Mouse (Mus musculus): ENCODE measurements at regions not wholly inside any gene's neighbourhood (a gene's known extent, or its start where the extent isn't known, plus 50 kb on each side); places are given as distances from the start of the nearest gene placed in this dataset.

GRCm38 (mm10) chr5:118364646-118365045, 119.6 kb downstream of the 2410131K14Rik start:
- 34% methylated on average over 4 of the region's 4 CpGs for WGBS (ENCODE audit: insufficient replicate concordance)
- Histone ChIP-seq H3K9me3 (replicated peaks) (no peaks in the 10 kb centered on the region), H3K27me3 (peaks cover 41% of the 10 kb centered on the region), H3K4me3 (replicated peaks) (no peak overlapping the region), H3K4me2 (no peak overlapping the region), H3K9ac (no peak overlapping the region), H3K36me3 (replicated peaks) (no peaks in the 10 kb centered on the region), H3K27ac (replicated peaks) (no peak overlapping the region), H3K4me1 (replicated peaks) (peaks cover 24% of the 10 kb centered on the region)
- no peak for ATAC-seq (ENCODE audit: insufficient read depth)

- H3K4me3 ChIP-seq (replicated peaks) = no peak overlapping the region
- no peaks in the 10 kb centered on the region for H3K9me3 ChIP-seq (replicated peaks)
- peaks cover 36% of the 10 kb centered on the region for H3K27me3 ChIP-seq
- no peaks in the 10 kb centered on the region for H3K36me3 ChIP-seq (replicated peaks)
- H3K27ac ChIP-seq (replicated peaks) = no peak overlapping the region
- no peak for ATAC-seq (ENCODE audit: insufficient read depth)
- H3K4me1 ChIP-seq (replicated peaks) = peaks cover 18% of the 10 kb centered on the region
- 75% methylated on average over 7 of the region's 7 CpGs for WGBS (ENCODE audit: insufficient replicate concordance)
- H3K4me2 ChIP-seq = no peak overlapping the region
- H3K9ac ChIP-seq = no peak overlapping the region
These were observed 120.2 kb downstream of the 2410131K14Rik start for GRCm38 (mm10) chr5:118365196-118365595.

GRCm38 (mm10) chr5:118365651-118366050, 120.6 kb downstream of the 2410131K14Rik start:
- Histone ChIP-seq H3K9ac (no peak overlapping the region), H3K4me1 (replicated peaks) (peaks cover 14% of the 10 kb centered on the region), H3K36me3 (replicated peaks) (no peaks in the 10 kb centered on the region), H3K27ac (replicated peaks) (no peak overlapping the region), H3K4me3 (replicated peaks) (no peak overlapping the region), H3K9me3 (replicated peaks) (no peaks in the 10 kb centered on the region), H3K27me3 (peaks cover 31% of the 10 kb centered on the region), H3K4me2 (no peak overlapping the region)
- ATAC-seq (ENCODE audit: insufficient read depth) = no peak
- 46% methylated on average over 5 of the region's 5 CpGs for WGBS (ENCODE audit: insufficient replicate concordance)

GRCm38 (mm10) chr5:118367047-118367446, 122.0 kb downstream of the 2410131K14Rik start:
- no peak overlapping the region for H3K27ac ChIP-seq (replicated peaks)
- 76% methylated on average over 11 of the region's 11 CpGs for WGBS (ENCODE audit: insufficient replicate concordance)
- no peaks in the 10 kb centered on the region for H3K36me3 ChIP-seq (replicated peaks)
- no peak overlapping the region for H3K4me2 ChIP-seq
- peaks cover 25% of the 10 kb centered on the region for H3K27me3 ChIP-seq
- ATAC-seq (ENCODE audit: insufficient read depth) = no peak
- no peak overlapping the region for H3K4me3 ChIP-seq (replicated peaks)
- no peaks in the 10 kb centered on the region for H3K9me3 ChIP-seq (replicated peaks)
- no peak overlapping the region for H3K9ac ChIP-seq
- H3K4me1 ChIP-seq (replicated peaks) = peaks cover 4% of the 10 kb centered on the region

GRCm38 (mm10) chr5:118373581-118373981, 128.6 kb downstream of the 2410131K14Rik start:
- Histone ChIP-seq H3K4me1 (replicated peaks) (peaks cover 28% of the 10 kb centered on the region), H3K4me2 (peak overlapping the region; percentile 34; the same call in 1 of the 2 replicates), H3K27me3 (peaks cover 31% of the 10 kb centered on the region), H3K36me3 (replicated peaks) (no peaks in the 10 kb centered on the region), H3K9me3 (replicated peaks) (no peaks in the 10 kb centered on the region), H3K4me3 (replicated peaks) (no peak overlapping the region), H3K27ac (replicated peaks) (no peak overlapping the region), H3K9ac (no peak overlapping the region)
- WGBS (ENCODE audit: insufficient replicate concordance) = 25% methylated on average over 13 of the region's 13 CpGs
- no peak for ATAC-seq (ENCODE audit: insufficient read depth)

- Histone ChIP-seq H3K9ac (no peak overlapping the region), H3K36me3 (replicated peaks) (no peaks in the 10 kb centered on the region), H3K4me1 (replicated peaks) (peaks cover 38% of the 10 kb centered on the region), H3K27me3 (peaks cover 45% of the 10 kb centered on the region), H3K4me2 (no peak overlapping the region), H3K4me3 (replicated peaks) (no peak overlapping the region), H3K27ac (replicated peaks) (peak overlapping the region; percentile 60), H3K9me3 (replicated peaks) (no peaks in the 10 kb centered on the region)
- no peak for ATAC-seq (ENCODE audit: insufficient read depth)
- WGBS (ENCODE audit: insufficient replicate concordance) = 58% methylated on average over 2 of the region's 2 CpGs
These were observed 129.9 kb downstream of the 2410131K14Rik start for GRCm38 (mm10) chr5:118374968-118375367.

GRCm38 (mm10) chr5:118375916-118376315, 130.9 kb downstream of the 2410131K14Rik start:
- Histone ChIP-seq H3K9me3 (replicated peaks) (no peaks in the 10 kb centered on the region), H3K36me3 (replicated peaks) (no peaks in the 10 kb centered on the region), H3K4me2 (peak overlapping the region; percentile 23), H3K4me3 (replicated peaks) (no peak overlapping the region), H3K4me1 (replicated peaks) (peaks cover 47% of the 10 kb centered on the region), H3K27ac (replicated peaks) (peak overlapping the region; percentile 61), H3K27me3 (peaks cover 54% of the 10 kb centered on the region), H3K9ac (no peak overlapping the region)
- 47% methylated on average over 5 of the region's 5 CpGs for WGBS (ENCODE audit: insufficient replicate concordance)
- peak; percentile 17; the same call in 1 of the 2 replicates for ATAC-seq (ENCODE audit: insufficient read depth)

GRCm38 (mm10) chr5:118376478-118376877, 131.5 kb downstream of the 2410131K14Rik start:
- Histone ChIP-seq H3K4me1 (replicated peaks) (peaks cover 53% of the 10 kb centered on the region), H3K27ac (replicated peaks) (peak overlapping the region; percentile 61; the same call in 1 of the 2 replicates), H3K9ac (no peak overlapping the region), H3K27me3 (peaks cover 58% of the 10 kb centered on the region), H3K4me3 (replicated peaks) (no peak overlapping the region), H3K36me3 (replicated peaks) (no peaks in the 10 kb centered on the region), H3K9me3 (replicated peaks) (no peaks in the 10 kb centered on the region), H3K4me2 (peak overlapping the region; percentile 23)
- 32% methylated on average over 5 of the region's 5 CpGs for WGBS (ENCODE audit: insufficient replicate concordance)
- ATAC-seq (ENCODE audit: insufficient read depth) = no peak

GRCm38 (mm10) chr5:118377402-118377848, 132.4 kb downstream of the 2410131K14Rik start:
- Histone ChIP-seq H3K27me3 (peaks cover 58% of the 10 kb centered on the region), H3K4me1 (replicated peaks) (peaks cover 54% of the 10 kb centered on the region), H3K9ac (no peak overlapping the region), H3K27ac (replicated peaks) (0 out of 2 replicates have a peak overlapping the region, but pooled peaks have one; percentile 1), H3K9me3 (replicated peaks) (no peaks in the 10 kb centered on the region), H3K36me3 (replicated peaks) (no peaks in the 10 kb centered on the region), H3K4me2 (no peak overlapping the region), H3K4me3 (replicated peaks) (no peak overlapping the region)
- ATAC-seq (ENCODE audit: insufficient read depth) = no peak
- 42% methylated on average over 8 of the region's 8 CpGs for WGBS (ENCODE audit: insufficient replicate concordance)

- H3K9ac ChIP-seq = no peak overlapping the region
- no peak overlapping the region for H3K4me2 ChIP-seq
- peaks cover 44% of the 10 kb centered on the region for H3K4me1 ChIP-seq (replicated peaks)
- no peaks in the 10 kb centered on the region for H3K36me3 ChIP-seq (replicated peaks)
- H3K27me3 ChIP-seq = peaks cover 67% of the 10 kb centered on the region
- H3K9me3 ChIP-seq (replicated peaks) = no peaks in the 10 kb centered on the region
- no peak overlapping the region for H3K4me3 ChIP-seq (replicated peaks)
- ATAC-seq (ENCODE audit: insufficient read depth) = no peak
- H3K27ac ChIP-seq (replicated peaks) = no peak overlapping the region
- 51% methylated on average over 24 of the region's 24 CpGs for WGBS (ENCODE audit: insufficient replicate concordance)
These were observed 134.4 kb downstream of the 2410131K14Rik start for GRCm38 (mm10) chr5:118379245-118380051.

GRCm38 (mm10) chr5:118380052-118380421, 135.0 kb downstream of the 2410131K14Rik start:
- WGBS (ENCODE audit: insufficient replicate concordance) = 9% methylated on average over 5 of the region's 5 CpGs
- H3K9ac ChIP-seq = peak overlapping the region; percentile 14; the same call in 1 of the 2 replicates
- no peak for ATAC-seq (ENCODE audit: insufficient read depth)
- no peak overlapping the region for H3K4me3 ChIP-seq (replicated peaks)
- H3K36me3 ChIP-seq (replicated peaks) = no peaks in the 10 kb centered on the region
- peak overlapping the region; percentile 75 for H3K4me2 ChIP-seq
- peaks cover 40% of the 10 kb centered on the region for H3K4me1 ChIP-seq (replicated peaks)
- no peaks in the 10 kb centered on the region for H3K9me3 ChIP-seq (replicated peaks)
- H3K27ac ChIP-seq (replicated peaks) = no peak overlapping the region; the same call in 1 of the 2 replicates
- peaks cover 69% of the 10 kb centered on the region for H3K27me3 ChIP-seq
